Mouse (Mus musculus) heart, adult 2 months (tissue): ENCODE data around the gene Dhfr. TPM values are rescaled to one million over a fixed set of nuclear protein-coding genes. Genes with fewer than 3 reads are reported as not detected.
"Not testable (repeated sequence)": the region's sequence is repeated elsewhere in the genome, so short reads cannot be mapped to it uniquely, and the experiment has no call there.

Experiments
- DNase-seq, 2 experiments: peaks; one replicate each; pipeline ENCODE4 v3.0.0; 2021
- H3K27ac ChIP-seq: fragments of 200-600 bp; 2 replicates; pipeline ENCODE4 v1.8.1; 2022
- H3K27me3 ChIP-seq: fragments of 200-500 bp; 2 replicates; pipeline ENCODE4 v1.6.1; 2012; ENCODE audit warnings: mild to moderate bottlenecking, low read length, inconsistent platforms, mixed read lengths; ENCODE audit not compliant: control insufficient read depth, insufficient read depth
- H3K36me3 ChIP-seq: fragments of 200-500 bp; 2 replicates; pipeline ENCODE4 v1.6.1; 2012; ENCODE audit warnings: low read length, inconsistent platforms; ENCODE audit not compliant: control insufficient read depth, insufficient read depth
- H3K4me1 ChIP-seq: fragments of 200-500 bp; 2 replicates; pipeline ENCODE4 v1.6.1; 2011; ENCODE audit warnings: low read length; ENCODE audit not compliant: control insufficient read depth, insufficient read depth
- H3K4me3 ChIP-seq: fragments of 200-600 bp; 2 replicates; pipeline ENCODE4 v1.8.1; 2022
- H3K79me2 ChIP-seq: fragments of 200-500 bp; replicated peaks from 2 replicates; pipeline ENCODE4 v1.6.1; 2012; ENCODE audit warnings: mild to moderate bottlenecking, inconsistent platforms, low read length, moderate library complexity, mixed read lengths; ENCODE audit not compliant: control insufficient read depth, insufficient read depth
- H3K9ac ChIP-seq: fragments of 200-500 bp; 2 replicates; pipeline ENCODE4 v1.6.1; 2012; ENCODE audit warnings: low read depth, mild to moderate bottlenecking, control low read depth, inconsistent platforms, low read length, mixed read lengths
- CTCF ChIP-seq: fragments of 200-600 bp; IDR thresholded peaks from 2 replicates; pipeline ENCODE4 v1.8.1; 2022; ENCODE audit warnings: antibody characterized with exemption, mild to moderate bottlenecking, moderate library complexity
- EP300 ChIP-seq: fragments of 200-500 bp; IDR thresholded peaks from 2 replicates; pipeline ENCODE4 v1.6.1; 2011; ENCODE audit warnings: low read depth, low read length, control low read depth; ENCODE audit not compliant: insufficient read depth
- POLR2A ChIP-seq: fragments of 200-500 bp; IDR thresholded peaks from 2 replicates; pipeline ENCODE4 v1.6.1; 2011; ENCODE audit warnings: mild to moderate bottlenecking, low read depth, low read length, control low read depth; ENCODE audit not compliant: insufficient read depth
- WGBS: fragments of 180-500 bp; shearing (Covaris S2); methylation state at CpG from one replicate; pipeline ENCODE4 v1.1.7; 2018; 5-methylcytosine and 5-hydroxymethylcytosine counted together
- intact Hi-C: fragments of 180-260 bp; cut with DNase I; formaldehyde crosslinking; loops from one replicate; pipeline ENCODE4 v1.15.1; 2025
- polyA plus RNA-seq: library from polyadenylated mRNA; depleted of rRNA; stranded (reverse); fragments of >200 nt; gene quantifications from 2 replicates; pipeline ENCODE4 v1.2.3, GENCODE M21; 2012
- total RNA-seq, 2 experiments: library from RNA; stranded (reverse); gene quantifications; 2 replicates each; pipeline ENCODE4 v1.2.3; 2021

Dhfr gene
- total and polyA plus RNA-seq, 3 experiments: 0.39 to 0.84 (median 0.78) TPM

GRCm38 (mm10) chr13:92361609-92362008 lies 7.1 kb downstream of the Dhfr start:
- no peaks in the 10 kb centered on the region for H3K4me1 ChIP-seq
- no peak for DNase-seq
- no peak overlapping the region for H3K9ac ChIP-seq
- no peaks in the 10 kb centered on the region for H3K27me3 ChIP-seq
- whole genome bisulfite sequencing: 35% methylated on average over 2 of the region's 2 CpGs
- no peaks in the 10 kb centered on the region for H3K36me3 ChIP-seq
- no peak overlapping the region for H3K4me3 ChIP-seq
- no peak for TF ChIP-seq CTCF
- TF ChIP-seq EP300: no peak
- no peak for TF ChIP-seq POLR2A
- intact Hi-C loops: no loop called here
- no peak overlapping the region for H3K27ac ChIP-seq
- H3K79me2 ChIP-seq: no peaks in the 10 kb centered on the region

GRCm38 (mm10) chr13:92365312-92365711 lies 10.8 kb downstream of the Dhfr start:
- Histone ChIP-seq H3K36me3 (no peaks in the 10 kb centered on the region), H3K27ac (no peak overlapping the region), H3K79me2 (no peaks in the 10 kb centered on the region), H3K9ac (no peak overlapping the region), H3K27me3 (no peaks in the 10 kb centered on the region), H3K4me1 (no peaks in the 10 kb centered on the region), H3K4me3 (no peak overlapping the region)
- no peak for TF ChIP-seq CTCF
- TF ChIP-seq POLR2A: no peak
- TF ChIP-seq EP300: no peak
- no peak for DNase-seq
- intact Hi-C loops: no loop called here
- 77% methylated on average over 4 of the region's 4 CpGs for WGBS

- TF ChIP-seq POLR2A: no peak
- no peak for TF ChIP-seq EP300
- no peak for TF ChIP-seq CTCF
- Histone ChIP-seq H3K36me3 (no peaks in the 10 kb centered on the region), H3K79me2 (no peaks in the 10 kb centered on the region), H3K27me3 (no peaks in the 10 kb centered on the region), H3K9ac (no peak overlapping the region), H3K27ac (no peak overlapping the region), H3K4me3 (no peak overlapping the region), H3K4me1 (no peaks in the 10 kb centered on the region)
- intact Hi-C loops: no loop called here
- 92% methylated on average over 3 of the region's 3 CpGs for WGBS
- no peak for DNase-seq
Measured at GRCm38 (mm10) chr13:92370811-92371210, 16.3 kb downstream of the Dhfr start.

GRCm38 (mm10) chr13:92371466-92371865 lies 16.9 kb downstream of the Dhfr start:
- H3K27ac ChIP-seq, H3K27me3 ChIP-seq, H3K36me3 ChIP-seq, H3K4me3 ChIP-seq, H3K79me2 ChIP-seq, intact Hi-C loops, DNase-seq, H3K4me1 ChIP-seq, H3K9ac ChIP-seq: not testable (repeated sequence)
- WGBS: 98% methylated on average over 6 of the region's 6 CpGs

- Histone ChIP-seq H3K4me1 (no peaks in the 10 kb centered on the region), H3K27ac (no peak overlapping the region), H3K9ac (no peak overlapping the region), H3K27me3 (no peaks in the 10 kb centered on the region), H3K79me2 (no peaks in the 10 kb centered on the region), H3K4me3 (no peak overlapping the region), H3K36me3 (no peaks in the 10 kb centered on the region)
- intact Hi-C loops: no loop called here
- no peak for DNase-seq
- TF ChIP-seq POLR2A: no peak
- 70% methylated on average over 3 of the region's 3 CpGs for WGBS
Measured at GRCm38 (mm10) chr13:92387367-92387766, 32.8 kb downstream of the Dhfr start.

GRCm38 (mm10) chr13:92393047-92393661 lies 38.6 kb downstream of the Dhfr start:
- Histone ChIP-seq H3K4me1 (no peaks in the 10 kb centered on the region), H3K27ac (no peak overlapping the region), H3K36me3 (no peaks in the 10 kb centered on the region), H3K4me3 (no peak overlapping the region), H3K79me2 (no peaks in the 10 kb centered on the region), H3K27me3 (no peaks in the 10 kb centered on the region), H3K9ac (no peak overlapping the region)
- TF ChIP-seq CTCF (no peak), EP300 (no peak)
- WGBS: 77% methylated on average over 12 of the region's 12 CpGs
- no peak for DNase-seq
- intact Hi-C loops: no loop called here
